Mouse (Mus musculus) stomach, embryonic 14.5 days (tissue): ENCODE results near the gene Trabd2b. TPM values are rescaled to one million over a fixed set of nuclear protein-coding genes. Genes with fewer than 3 reads are reported as not detected.

Experiments
- ATAC-seq: fragments of 200-750 bp; cut with Nextera tagmentation; 2 replicates; pipeline ENCODE4 v1.8.0; 2017; ENCODE audit warnings: low read depth, moderate TSS enrichment; ENCODE audit not compliant: insufficient number of reproducible peaks, insufficient read depth, low FRiP score
- H3K27ac ChIP-seq: fragments of 300-500 bp; sonication (generic); 2 replicates; pipeline ENCODE4 v1.5.1; 2014; ENCODE audit warnings: mild to moderate bottlenecking, low read length, moderate library complexity, mixed read lengths
- H3K27me3 ChIP-seq: fragments of 300-500 bp; sonication (generic); 2 replicates; pipeline ENCODE4 v1.6.1; 2014; ENCODE audit warnings: low read length, control low read depth, mixed read lengths; ENCODE audit not compliant: control insufficient read depth, insufficient read depth
- H3K36me3 ChIP-seq: fragments of 300-500 bp; sonication (generic); 2 replicates; pipeline ENCODE4 v1.6.1; 2014; ENCODE audit warnings: mild to moderate bottlenecking, control low read depth, low read length, moderate library complexity, mixed read lengths; ENCODE audit not compliant: control insufficient read depth, insufficient read depth
- H3K4me1 ChIP-seq: fragments of 300-500 bp; sonication (generic); 2 replicates; pipeline ENCODE4 v1.6.1; 2014; ENCODE audit warnings: low read length, control low read depth, mixed read lengths; ENCODE audit not compliant: control insufficient read depth, insufficient read depth
- H3K4me2 ChIP-seq: fragments of 300-500 bp; sonication (generic); replicated peaks from 2 replicates; pipeline ENCODE4 v1.6.1; 2014; ENCODE audit warnings: low read depth, low read length, control low read depth
- H3K4me3 ChIP-seq: fragments of 300-500 bp; sonication (generic); 2 replicates; pipeline ENCODE4 v1.5.1; 2014; ENCODE audit warnings: low read depth, low read length, control low read depth
- H3K9ac ChIP-seq: fragments of 300-500 bp; sonication (generic); replicated peaks from 2 replicates; pipeline ENCODE4 v1.6.1; 2014; ENCODE audit warnings: low read depth, mild to moderate bottlenecking, control low read depth, low read length, moderate library complexity, mixed read lengths
- H3K9me3 ChIP-seq: fragments of 300-500 bp; sonication (generic); 2 replicates; pipeline ENCODE4 v1.6.1; 2016; ENCODE audit warnings: low read depth, low read length, control low read depth; ENCODE audit not compliant: control insufficient read depth
- WGBS: fragments of 180-500 bp; shearing (Covaris S2); extraction: QIAGEN DNeasy Blood & Tissue Kit; methylation state at CpG from one replicate; pipeline ENCODE4 v1.1.7; 2014; 5-methylcytosine and 5-hydroxymethylcytosine counted together
- polyA plus RNA-seq: library from polyadenylated mRNA; unstranded; fragments of >200 nt; fragmentation: Nextera tagmentation; extraction: Ambion mirVana; gene quantifications from 2 replicates; pipeline ENCODE4 v1.2.1, GENCODE M21; 2014

Gene Trabd2b
- 0.93 and 0.98 TPM in 2 replicates for polyA plus RNA-seq

DNA sequence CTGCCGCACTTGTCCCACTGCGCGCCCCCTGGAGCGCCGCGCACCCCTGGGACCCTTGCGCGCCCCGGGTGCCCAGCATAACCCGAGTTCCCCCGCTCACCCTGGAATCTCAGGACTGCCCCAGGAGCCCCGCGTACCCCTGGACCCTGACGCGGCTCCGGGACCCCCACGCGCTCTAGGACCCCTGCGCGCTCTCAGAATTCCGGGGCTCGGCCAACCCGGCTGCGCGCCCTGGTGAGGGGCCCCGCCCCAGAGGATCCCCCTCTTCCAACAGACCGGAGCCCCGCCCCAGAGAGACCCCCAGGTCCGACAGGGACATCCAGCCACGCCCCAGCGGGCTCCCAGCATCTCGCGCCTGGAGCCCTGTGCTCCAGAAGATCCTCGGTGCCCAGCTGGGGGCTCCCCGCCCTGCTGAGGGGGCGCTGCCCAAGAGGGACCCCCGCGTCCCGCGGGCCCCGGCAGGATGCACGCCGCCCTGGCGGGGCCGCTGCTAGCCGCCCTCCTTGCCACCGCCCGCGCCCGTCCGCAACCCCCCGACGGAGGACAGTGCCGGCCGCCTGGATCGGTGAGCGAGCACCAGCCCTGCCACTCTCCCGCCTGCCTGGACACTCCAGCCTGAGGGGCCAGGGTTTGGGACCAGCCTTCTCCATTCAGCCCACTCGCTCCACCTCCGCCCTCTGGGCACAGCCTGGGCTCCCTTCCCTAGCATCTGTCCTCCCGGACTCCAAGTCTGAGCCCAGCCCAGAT lies at the start of gene Trabd2b:
Gene Trabd2b (plus strand): TSS at position 370 of the 747 bp plus-strand sequence.
- Histone ChIP-seq H3K27me3 (no peaks in the 10 kb centered on the region), H3K4me1 (no peaks in the 10 kb centered on the region), H3K4me2 (peak within 1 kb of the TSS; percentile 93), H3K9me3 (no peaks in the 10 kb centered on the region), H3K4me3 (peak within 1 kb of the TSS; percentile 73), H3K36me3 (no peaks in the 10 kb centered on the region), H3K9ac (peak within 1 kb of the TSS; percentile 57), H3K27ac (peak within 1 kb of the TSS; percentile 76; the same call in 1 of the 2 replicates)
- peak; percentile 43; the same call in 1 of the 2 replicates for ATAC-seq
- WGBS: 1% methylated on average over 61 of the region's 61 CpGs

- ATAC-seq: peak; percentile 42; the same call in 1 of the 2 replicates
- H3K4me2 ChIP-seq: no peak overlapping the region
- WGBS: 19% methylated on average over 4 of the region's 4 CpGs
- H3K9ac ChIP-seq: no peak overlapping the region
- no peaks in the 10 kb centered on the region for H3K9me3 ChIP-seq
- H3K4me1 ChIP-seq: no peaks in the 10 kb centered on the region
- H3K4me3 ChIP-seq: no peak overlapping the region
- no peaks in the 10 kb centered on the region for H3K36me3 ChIP-seq
- H3K27me3 ChIP-seq: no peaks in the 10 kb centered on the region
- H3K27ac ChIP-seq: no peak overlapping the region
Observed at GRCm38 (mm10) chr4:114357420-114357819, 49.1 kb upstream of the Trabd2b start.

DNA sequence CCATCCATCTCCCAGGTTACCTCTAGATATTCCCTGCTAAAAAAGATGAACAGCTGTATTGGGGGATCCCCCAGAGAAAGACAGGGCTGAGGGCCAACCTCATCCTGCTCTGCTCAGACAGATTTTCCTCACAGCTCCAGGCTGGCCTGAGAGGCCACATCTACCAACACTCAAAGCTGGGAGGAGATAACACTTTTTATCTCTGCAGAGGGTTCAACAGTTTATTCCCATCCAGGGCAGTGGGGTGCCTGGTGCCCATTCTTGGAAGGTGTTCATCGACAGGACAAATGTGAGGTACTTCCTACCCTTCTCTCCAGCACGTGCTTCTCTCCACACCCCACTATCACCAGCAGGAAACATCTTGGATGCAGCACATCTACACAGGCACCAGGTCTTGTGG lies 47.6 kb upstream of the Trabd2b start:
- H3K4me1 ChIP-seq: no peaks in the 10 kb centered on the region
- ATAC-seq: no peak
- no peaks in the 10 kb centered on the region for H3K9me3 ChIP-seq
- no peak overlapping the region for H3K9ac ChIP-seq
- H3K4me2 ChIP-seq: no peak overlapping the region
- no peaks in the 10 kb centered on the region for H3K27me3 ChIP-seq
- no peak overlapping the region for H3K4me3 ChIP-seq
- H3K27ac ChIP-seq: no peak overlapping the region
- WGBS: 73% methylated on average over 2 of the region's 2 CpGs
- H3K36me3 ChIP-seq: no peaks in the 10 kb centered on the region

GRCm38 (mm10) chr4:114359818-114360217 lies 46.7 kb upstream of the Trabd2b start:
- Histone ChIP-seq H3K36me3 (no peaks in the 10 kb centered on the region), H3K4me2 (no peak overlapping the region), H3K27ac (no peak overlapping the region), H3K4me1 (no peaks in the 10 kb centered on the region), H3K9ac (no peak overlapping the region), H3K4me3 (no peak overlapping the region), H3K9me3 (no peaks in the 10 kb centered on the region), H3K27me3 (no peaks in the 10 kb centered on the region)
- no peak for ATAC-seq
- 91% methylated on average over 1 of the region's 1 CpGs for WGBS

GRCm38 (mm10) chr4:114361336-114361735 lies 45.2 kb upstream of the Trabd2b start:
- WGBS: 77% methylated on average over 2 of the region's 2 CpGs
- Histone ChIP-seq H3K4me2 (no peak overlapping the region), H3K36me3 (no peaks in the 10 kb centered on the region), H3K27ac (no peak overlapping the region), H3K9ac (no peak overlapping the region), H3K4me1 (no peaks in the 10 kb centered on the region), H3K4me3 (no peak overlapping the region), H3K9me3 (no peaks in the 10 kb centered on the region), H3K27me3 (no peaks in the 10 kb centered on the region)
- ATAC-seq: no peak

DNA sequence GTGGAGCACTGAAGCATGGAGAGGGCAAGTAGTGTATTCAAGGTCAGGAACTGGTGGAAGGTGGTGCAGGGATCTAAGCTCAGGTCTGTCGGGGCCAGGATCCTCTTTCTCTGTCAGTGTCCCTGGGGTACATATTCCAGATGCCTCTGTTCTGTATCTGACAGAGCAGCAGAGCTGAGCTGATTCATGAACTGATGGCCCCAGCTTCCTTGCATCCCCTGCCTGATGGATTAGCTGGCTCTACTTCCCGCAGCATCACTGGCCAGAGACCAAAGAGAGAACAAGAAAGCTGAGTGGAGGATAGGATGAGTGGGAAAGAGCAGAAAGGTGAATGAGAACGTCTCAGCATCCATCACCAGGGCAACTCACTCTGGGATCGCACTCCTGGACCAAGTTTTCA lies 41.5 kb upstream of the Trabd2b start:
- ATAC-seq: no peak

GRCm38 (mm10) chr4:114365595-114365994 lies 40.9 kb upstream of the Trabd2b start:
- Histone ChIP-seq H3K27ac (no peak overlapping the region), H3K4me2 (no peak overlapping the region), H3K9me3 (no peaks in the 10 kb centered on the region), H3K4me1 (no peaks in the 10 kb centered on the region), H3K36me3 (no peaks in the 10 kb centered on the region), H3K27me3 (no peaks in the 10 kb centered on the region), H3K9ac (no peak overlapping the region), H3K4me3 (no peak overlapping the region)
- ATAC-seq: no peak

More for the DNA sequence above, 41.5 kb upstream of the Trabd2b start:
- 56% methylated on average over 4 of the region's 4 CpGs for WGBS
- no peaks in the 10 kb centered on the region for H3K36me3 ChIP-seq
- no peaks in the 10 kb centered on the region for H3K27me3 ChIP-seq
- no peak overlapping the region for H3K4me3 ChIP-seq
- H3K4me2 ChIP-seq: no peak overlapping the region
- no peak overlapping the region for H3K27ac ChIP-seq
- H3K9ac ChIP-seq: no peak overlapping the region
- H3K9me3 ChIP-seq: no peaks in the 10 kb centered on the region
- H3K4me1 ChIP-seq: no peaks in the 10 kb centered on the region

DNA sequence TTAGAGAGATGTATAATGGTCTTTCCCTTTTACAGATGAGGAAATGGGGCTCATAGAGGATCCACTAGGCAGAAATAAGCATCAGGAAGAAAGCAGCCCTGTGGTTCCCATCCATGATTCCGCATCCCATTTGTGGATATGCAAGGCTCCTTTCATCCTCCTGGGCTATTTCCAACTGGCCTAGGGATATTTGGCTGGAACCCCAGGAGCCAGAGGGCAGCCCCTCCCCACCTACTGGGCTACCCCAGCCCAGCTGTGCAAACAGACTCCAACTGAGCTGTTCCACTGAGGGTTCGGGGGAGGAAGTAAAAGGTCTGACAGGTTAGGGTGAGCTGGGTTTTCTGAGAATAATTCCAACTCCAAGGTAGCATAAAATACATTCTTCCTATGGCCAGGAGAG lies 39.5 kb upstream of the Trabd2b start:
- no peak overlapping the region for H3K4me2 ChIP-seq
- H3K4me3 ChIP-seq: no peak overlapping the region
- ATAC-seq: no peak
- H3K4me1 ChIP-seq: no peaks in the 10 kb centered on the region
- no peak overlapping the region for H3K27ac ChIP-seq
- no peak overlapping the region for H3K9ac ChIP-seq
- H3K36me3 ChIP-seq: no peaks in the 10 kb centered on the region
- H3K9me3 ChIP-seq: no peaks in the 10 kb centered on the region
- no peaks in the 10 kb centered on the region for H3K27me3 ChIP-seq
- 67% methylated on average over 2 of the region's 2 CpGs for WGBS

- Histone ChIP-seq H3K36me3 (no peaks in the 10 kb centered on the region), H3K4me2 (no peak overlapping the region), H3K4me1 (no peaks in the 10 kb centered on the region), H3K4me3 (no peak overlapping the region), H3K9me3 (no peaks in the 10 kb centered on the region), H3K27ac (no peak overlapping the region), H3K27me3 (no peaks in the 10 kb centered on the region), H3K9ac (no peak overlapping the region)
- ATAC-seq: no peak
- 34% methylated on average over 7 of the region's 7 CpGs for WGBS
Observed at GRCm38 (mm10) chr4:114367840-114368239, 38.7 kb upstream of the Trabd2b start.
